Mouse (Mus musculus) ES-E14 (cell line): ENCODE data around the gene Lce6a. TPM values are rescaled to one million over a fixed set of nuclear protein-coding genes. Genes with fewer than 3 reads are reported as not detected.

Experiments
- DNase-seq: peaks from one replicate; pipeline ENCODE4 v3.0.0-alpha.2; 2013; ENCODE audit warnings: low read depth, low spot score
- H3K27ac ChIP-seq: 2 replicates; pipeline ENCODE4 v1.5.1; 2012; ENCODE audit warnings: low read depth, mild to moderate bottlenecking, low read length, moderate library complexity, mixed read lengths; ENCODE audit not compliant: poor library complexity, insufficient read depth, severe bottlenecking
- H3K36me3 ChIP-seq: 2 replicates; pipeline ENCODE4 v1.6.1; 2012; ENCODE audit warnings: mild to moderate bottlenecking, low read length, moderate library complexity, mixed read lengths; ENCODE audit not compliant: control insufficient read depth, poor library complexity, insufficient read depth, severe bottlenecking
- H3K4me1 ChIP-seq, 2 experiments: fragments of 150-350 bp in 1 of 2; sonication (generic) in 1 of 2; 2 replicates each; pipeline ENCODE4 v1.6.1; 2012; ENCODE audit warnings: low read length in 2 of 2, mild to moderate bottlenecking in 1 of 2, mixed read lengths in 1 of 2; ENCODE audit not compliant: control insufficient read depth in 2 of 2, insufficient read depth in 2 of 2, poor library complexity in 1 of 2
- H3K4me3 ChIP-seq, 2 experiments: fragments of 150-350 bp in 1 of 2; sonication (generic) in 1 of 2; 2 replicates each; pipeline ENCODE4 v1.5.1; 2012; ENCODE audit warnings: low read length in 2 of 2, low read depth in 1 of 2, mild to moderate bottlenecking in 1 of 2, mixed read lengths in 1 of 2; ENCODE audit not compliant: insufficient read depth in 1 of 2, poor library complexity in 1 of 2, severe bottlenecking in 1 of 2
- H3K9ac ChIP-seq: 2 replicates; pipeline ENCODE4 v1.6.1; 2012; ENCODE audit warnings: low read depth, mild to moderate bottlenecking, low read length, mixed read lengths; ENCODE audit not compliant: poor library complexity, insufficient read depth, severe bottlenecking
- H3K9me3 ChIP-seq: fragments of 150-350 bp; sonication (generic); 2 replicates; pipeline ENCODE4 v1.6.1; 2012; ENCODE audit warnings: low read depth, mild to moderate bottlenecking, low read length; ENCODE audit not compliant: control insufficient read depth, insufficient read depth
- CHD2 ChIP-seq: IDR thresholded peaks from 2 replicates; pipeline ENCODE4 v1.6.1; 2014; ENCODE audit warnings: mild to moderate bottlenecking, low read depth, low read length, inconsistent platforms
- HCFC1 ChIP-seq: IDR thresholded peaks from 2 replicates; pipeline ENCODE4 v1.6.1; 2012; ENCODE audit warnings: low read length, inconsistent platforms, borderline replicate concordance; ENCODE audit not compliant: insufficient read depth
- MAFK ChIP-seq: IDR thresholded peaks from 2 replicates; pipeline ENCODE4 v1.6.1; 2014; ENCODE audit warnings: mild to moderate bottlenecking, low read depth, low read length, inconsistent platforms; ENCODE audit not compliant: insufficient read depth
- ZC3H11A ChIP-seq: IDR thresholded peaks from 2 replicates; pipeline ENCODE4 v1.6.1; 2012; ENCODE audit warnings: low read depth, mild to moderate bottlenecking, inconsistent platforms, low read length, borderline replicate concordance
- ZNF384 ChIP-seq: IDR thresholded peaks from 2 replicates; pipeline ENCODE4 v1.6.1; 2012; ENCODE audit warnings: low read depth, low read length, inconsistent platforms
- in situ Hi-C, 2 experiments: fragments of 600-800 bp; cut with MboI; formaldehyde crosslinking; loops; one replicate each; pipeline ENCODE4 v1.15.1; 2025; ENCODE audit warnings: low sequenced_read_pairs in 2 of 2, inconsistent platforms in 1 of 2; ENCODE audit not compliant: unreplicated experiment in 2 of 2
- total RNA-seq: library from RNA; depleted of rRNA; stranded (reverse); fragments of 300-350 nt; gene quantifications from 2 replicates; pipeline ENCODE4 v1.2.3, GENCODE M21; 2012; rRNA removed

Lce6a gene
- total RNA-seq, result not detected in 2 replicates

GRCm38 (mm10) chr3:92621560-92621959, at the start of gene Lce6a:
Gene Lce6a (minus strand): TSS chr3:92621660.
- no peak within 1 kb of the TSS for H3K4me3 ChIP-seq
- no peaks in the 10 kb centered on the region for H3K4me1 ChIP-seq
- no peak within 1 kb of the TSS for H3K27ac ChIP-seq
- in situ Hi-C loops, result no loop called here
- H3K9ac ChIP-seq, result no peak within 1 kb of the TSS
- TF ChIP-seq ZC3H11A (no peak), HCFC1 (no peak), CHD2 (no peak), MAFK (no peak), ZNF384 (no peak)
- DNase-seq, result no peak
- H3K36me3 ChIP-seq, result no peaks in the 10 kb centered on the region
- no peaks in the 10 kb centered on the region for H3K9me3 ChIP-seq

GRCm38 (mm10) chr3:92670215-92670614, 48.8 kb upstream of the Lce6a start, which contains the start of gene Lce1a2:
Gene Lce1a2 (minus strand): TSS chr3:92670315.
- in situ Hi-C loops, result no loop called here
- no peaks in the 10 kb centered on the region for H3K9me3 ChIP-seq
- no peak for TF ChIP-seq MAFK
- TF ChIP-seq HCFC1, result no peak
- no peak for TF ChIP-seq ZC3H11A
- no peak for TF ChIP-seq CHD2
- TF ChIP-seq ZNF384, result no peak

GRCm38 (mm10) chr3:92656826-92657225, 35.4 kb upstream of the Lce6a start, which contains the start of gene Lce1b:
Gene Lce1b (minus strand): TSS chr3:92656926.
- in situ Hi-C loops, result no loop called here
- Histone ChIP-seq H3K9me3 (no peaks in the 10 kb centered on the region), H3K36me3 (no peaks in the 10 kb centered on the region), H3K4me1 (no peaks in the 10 kb centered on the region), H3K27ac (no peak within 1 kb of the TSS), H3K9ac (no peak within 1 kb of the TSS), H3K4me3 (no peak within 1 kb of the TSS)
- TF ChIP-seq ZC3H11A (no peak), CHD2 (no peak), ZNF384 (no peak), MAFK (no peak), HCFC1 (no peak)
- no peak for DNase-seq

More at GRCm38 (mm10) chr3:92670215-92670614, 48.8 kb upstream of the Lce6a start, which contains the start of gene Lce1a2:
- no peak within 1 kb of the TSS for H3K27ac ChIP-seq
- no peak within 1 kb of the TSS for H3K9ac ChIP-seq
- H3K4me1 ChIP-seq, result no peaks in the 10 kb centered on the region
- no peak within 1 kb of the TSS for H3K4me3 ChIP-seq
- H3K36me3 ChIP-seq, result no peaks in the 10 kb centered on the region
- no peak for DNase-seq

GRCm38 (mm10) chr3:92648207-92648606, 26.7 kb upstream of the Lce6a start, which contains the start of gene Lce1a1:
Gene Lce1a1 (minus strand): TSS chr3:92648307.
- Histone ChIP-seq H3K9ac (no peak within 1 kb of the TSS), H3K4me1 (no peaks in the 10 kb centered on the region)

More at GRCm38 (mm10) chr3:92648207-92648606, 26.7 kb upstream of the Lce6a start, which contains the start of gene Lce1a1:
- in situ Hi-C loops, result no loop called here
- TF ChIP-seq ZNF384 (no peak), MAFK (no peak), ZC3H11A (no peak), CHD2 (no peak), HCFC1 (no peak)
- H3K9me3 ChIP-seq, result no peaks in the 10 kb centered on the region
- DNase-seq, result no peak
- H3K27ac ChIP-seq, result no peak within 1 kb of the TSS
- H3K36me3 ChIP-seq, result no peaks in the 10 kb centered on the region
- no peak within 1 kb of the TSS for H3K4me3 ChIP-seq
